In genomic region chr6:43159502-43159901, GRCm38 (mm10) we compare ENCODE assay signal across 33 mouse cellular contexts. TPM values are rescaled to one million over a fixed set of nuclear protein-coding genes. Genes with fewer than 3 reads are reported as not detected.
DNase-seq lines count a peak whose midpoint lies in the region; ATAC-seq and TF ChIP-seq lines count a peak whose summit lies in the region.
"Had no signal": no experiment of that assay in that cellular context is flagged by ENCODE, and none has a peak within 500 bp of the region (broad histone marks: within the 10 kb centered on the region; RNA-seq: fewer than 3 reads in every experiment).

No protein-coding gene starts in this region.

- no peaks in the 10 kb centered on the region for H3K9me3 ChIP-seq in forebrain, embryonic 13.5 days (replicated peaks)
- H3K9me3 ChIP-seq in forebrain, embryonic 11.5 days (ENCODE audit: control insufficient read depth, low read length): no peaks in the 10 kb centered on the region
- no peaks in the 10 kb centered on the region for H3K9me3 ChIP-seq in midbrain, postnatal 0 days (ENCODE audit: low read length)
- H3K9me3 ChIP-seq in midbrain, embryonic 14.5 days (ENCODE audit: control insufficient read depth, low read length): no peaks in the 10 kb centered on the region
- H3K9me3 ChIP-seq in liver, embryonic 11.5 days (ENCODE audit: control insufficient read depth, low read length): no peaks in the 10 kb centered on the region
- H3K9me3 ChIP-seq: heart, embryonic 13.5 days; hindbrain, embryonic 13.5 days; megakaryocyte, embryonic 14.5 days; midbrain, embryonic 13.5 days; neural tube, embryonic 13.5 days; stomach, embryonic 15.5 days had no signal

- WGBS in forebrain, embryonic 13.5 days: 45% methylated on average over 1 of the region's 1 CpGs
- WGBS in forebrain, embryonic 11.5 days: 65% methylated on average over 1 of the region's 1 CpGs
- WGBS in midbrain, postnatal 0 days: 56% methylated on average over 1 of the region's 1 CpGs
- 85% methylated on average over 1 of the region's 1 CpGs for WGBS in midbrain, embryonic 14.5 days
- 58% methylated on average over 1 of the region's 1 CpGs for WGBS in liver, embryonic 11.5 days

- no peaks in the 10 kb centered on the region for H3K36me3 ChIP-seq in forebrain, embryonic 13.5 days (ENCODE audit: poor library complexity, severe bottlenecking)
- no peaks in the 10 kb centered on the region for H3K36me3 ChIP-seq in forebrain, embryonic 11.5 days (ENCODE audit: control insufficient read depth, insufficient read depth, low read length)
- H3K36me3 ChIP-seq in midbrain, postnatal 0 days (ENCODE audit: insufficient read depth, low read length): no peaks in the 10 kb centered on the region
- no peaks in the 10 kb centered on the region for H3K36me3 ChIP-seq in midbrain, embryonic 14.5 days (ENCODE audit: control insufficient read depth, insufficient read depth, low read length)
- no peaks in the 10 kb centered on the region for H3K36me3 ChIP-seq in liver, embryonic 11.5 days (ENCODE audit: control insufficient read depth, insufficient read depth, low read length)
- H3K36me3 ChIP-seq: heart, embryonic 13.5 days; hindbrain, embryonic 13.5 days; midbrain, embryonic 13.5 days; neural tube, embryonic 13.5 days; stomach, embryonic 15.5 days had no signal

- H3K4me1 ChIP-seq in forebrain, embryonic 13.5 days: no peaks in the 10 kb centered on the region
- H3K4me1 ChIP-seq in forebrain, embryonic 11.5 days (replicated peaks; ENCODE audit: control insufficient read depth, insufficient read depth, low read length): no peaks in the 10 kb centered on the region
- H3K4me1 ChIP-seq in midbrain, postnatal 0 days (ENCODE audit: insufficient read depth, low read length): no peaks in the 10 kb centered on the region
- no peaks in the 10 kb centered on the region for H3K4me1 ChIP-seq in midbrain, embryonic 14.5 days (ENCODE audit: control insufficient read depth, insufficient read depth, low read length)
- no peaks in the 10 kb centered on the region for H3K4me1 ChIP-seq in liver, embryonic 11.5 days (replicated peaks; ENCODE audit: control insufficient read depth, insufficient read depth, low read length)
- H3K4me1 ChIP-seq: heart, embryonic 13.5 days; hindbrain, embryonic 13.5 days; megakaryocyte, embryonic 14.5 days; midbrain, embryonic 13.5 days; neural tube, embryonic 13.5 days; stomach, embryonic 15.5 days had no signal

- H3K4me2 ChIP-seq in forebrain, embryonic 13.5 days: no peak overlapping the region
- H3K4me2 ChIP-seq in forebrain, embryonic 11.5 days (ENCODE audit: low read depth, low read length, severe bottlenecking): no peak overlapping the region
- H3K4me2 ChIP-seq in midbrain, postnatal 0 days (ENCODE audit: low read depth, low read length, poor library complexity, severe bottlenecking): no peak overlapping the region
- H3K4me2 ChIP-seq in midbrain, embryonic 14.5 days (ENCODE audit: low read length): no peak overlapping the region
- no peak overlapping the region for H3K4me2 ChIP-seq in liver, embryonic 11.5 days
- H3K4me2 ChIP-seq: heart, embryonic 13.5 days; hindbrain, embryonic 13.5 days; lung, embryonic 14.5 days; midbrain, embryonic 13.5 days; neural tube, embryonic 13.5 days; stomach, embryonic 15.5 days had no signal

- H3K27ac ChIP-seq in forebrain, embryonic 13.5 days: no peak overlapping the region
- no peak overlapping the region for H3K27ac ChIP-seq in forebrain, embryonic 11.5 days (ENCODE audit: low read depth, low read length)
- H3K27ac ChIP-seq in midbrain, postnatal 0 days (ENCODE audit: low read depth, low read length): no peak overlapping the region
- no peak overlapping the region for H3K27ac ChIP-seq in midbrain, embryonic 14.5 days (replicated peaks; ENCODE audit: low read depth, low read length)
- no peak overlapping the region for H3K27ac ChIP-seq in liver, embryonic 11.5 days (ENCODE audit: low read depth, low read length)
- H3K27ac ChIP-seq: heart, adult 2 months; heart, embryonic 13.5 days; hindbrain, embryonic 13.5 days; left cerebral cortex, adult 2 months; liver, embryonic 14.5 days; midbrain, embryonic 13.5 days; neural tube, embryonic 13.5 days; stomach, embryonic 15.5 days had no signal

- no peak overlapping the region for H3K9ac ChIP-seq in forebrain, embryonic 13.5 days
- H3K9ac ChIP-seq in forebrain, embryonic 11.5 days (ENCODE audit: low read length): no peak overlapping the region
- no peak overlapping the region for H3K9ac ChIP-seq in midbrain, postnatal 0 days (replicated peaks; ENCODE audit: low read length, poor library complexity, severe bottlenecking)
- H3K9ac ChIP-seq in midbrain, embryonic 14.5 days (replicated peaks; ENCODE audit: low read length): no peak overlapping the region
- H3K9ac ChIP-seq in liver, embryonic 11.5 days (ENCODE audit: low read depth, low read length): no peak overlapping the region
- H3K9ac ChIP-seq: heart, embryonic 13.5 days; hindbrain, embryonic 13.5 days; liver, embryonic 14.5 days; lung, embryonic 14.5 days; midbrain, embryonic 13.5 days; neural tube, embryonic 13.5 days; stomach, embryonic 15.5 days had no signal

- ATAC-seq in forebrain, embryonic 13.5 days: peak; percentile 41; the same call in 1 of the 2 replicates
- no peak for ATAC-seq in forebrain, embryonic 11.5 days (replicated peaks; ENCODE audit: low FRiP score)
- no peak for ATAC-seq in midbrain, postnatal 0 days (ENCODE audit: low FRiP score)
- ATAC-seq in midbrain, embryonic 14.5 days (ENCODE audit: low FRiP score, low TSS enrichment): no peak
- ATAC-seq in liver, embryonic 11.5 days (replicated peaks; ENCODE audit: low FRiP score): no peak
- ATAC-seq: midbrain, embryonic 13.5 days had no signal

- no peaks in the 10 kb centered on the region for H3K27me3 ChIP-seq in forebrain, embryonic 13.5 days
- H3K27me3 ChIP-seq in forebrain, embryonic 11.5 days (ENCODE audit: control insufficient read depth, insufficient read depth, low read length): no peaks in the 10 kb centered on the region
- H3K27me3 ChIP-seq in midbrain, postnatal 0 days (ENCODE audit: insufficient read depth, low read length): no peaks in the 10 kb centered on the region
- H3K27me3 ChIP-seq in midbrain, embryonic 14.5 days (ENCODE audit: control insufficient read depth, insufficient read depth, low read length): no peaks in the 10 kb centered on the region
- no peaks in the 10 kb centered on the region for H3K27me3 ChIP-seq in liver, embryonic 11.5 days (replicated peaks; ENCODE audit: control insufficient read depth, insufficient read depth, low read length)
- H3K27me3 ChIP-seq: heart, embryonic 13.5 days; hindbrain, embryonic 13.5 days; megakaryocyte, embryonic 14.5 days; midbrain, embryonic 13.5 days; neural tube, embryonic 13.5 days; stomach, embryonic 15.5 days had no signal

- no peak overlapping the region for H3K4me3 ChIP-seq in forebrain, embryonic 13.5 days
- no peak overlapping the region for H3K4me3 ChIP-seq in forebrain, embryonic 11.5 days (ENCODE audit: low read depth, low read length)
- no peak overlapping the region for H3K4me3 ChIP-seq in midbrain, postnatal 0 days (ENCODE audit: low read depth, low read length)
- H3K4me3 ChIP-seq in midbrain, embryonic 14.5 days (replicated peaks; ENCODE audit: low read depth, low read length): no peak overlapping the region
- H3K4me3 ChIP-seq in liver, embryonic 11.5 days (ENCODE audit: low read depth, low read length): no peak overlapping the region
- H3K4me3 ChIP-seq: heart, adult 2 months; heart, embryonic 13.5 days; hindbrain, embryonic 13.5 days; left cerebral cortex, adult 2 months; megakaryocyte, embryonic 14.5 days; midbrain, embryonic 13.5 days; myocyte; neural tube, embryonic 13.5 days; stomach, embryonic 15.5 days had no signal

- no peak for TF ChIP-seq CTCF in midbrain, postnatal 0 days (IDR thresholded peaks at IDR 0.05)

- DNase-seq in forebrain, embryonic 11.5 days (ENCODE audit: low spot score): no peak
- peak; percentile 31 for DNase-seq in midbrain, postnatal 0 days (ENCODE audit: low spot score)
- DNase-seq in midbrain, embryonic 14.5 days: no peak
- DNase-seq in cerebellum, adult 8-10 months: peak; percentile 27
- peak; percentile 9 to 44 for DNase-seq in cerebellum, postnatal 36 days
- DNase-seq in frontal cortex, postnatal 25 days (ENCODE audit: low spot score in 2 of 2): no peak
- DNase-seq in liver, embryonic 11.5 days (ENCODE audit: low spot score): no peak
- DNase-seq: adrenal gland, postnatal 36 days; gastrocnemius, postnatal 36 days; heart, adult 2 months; heart, postnatal 14 days; kidney, adult 8-10 months; kidney, postnatal 10 days; lung, embryonic 14.5 days; lung, postnatal 36 days; right cerebral cortex, adult 18-20 months; thymus, postnatal 4 days had no signal

RNA-seq across cellular contexts. Expression of gene Olfr437, which starts 3.6 kb away (rescaled TPM):
- not detected in 2 replicates for polyA plus RNA-seq in forebrain, embryonic 13.5 days (2015; fragmentation: Nextera tagmentation; extraction: Ambion mirVana)
- not detected in 2 replicates for polyA plus RNA-seq in forebrain, embryonic 11.5 days (2014; fragmentation: Nextera tagmentation; extraction: Ambion mirVana)
- not detected in 2 replicates for total RNA-seq in midbrain, postnatal 0 days (2014; rRNA removed)
- polyA plus RNA-seq in midbrain, postnatal 0 days (2015; fragmentation: Nextera tagmentation; extraction: Ambion mirVana): not detected in 2 replicates
- not detected in 2 replicates for polyA plus RNA-seq in midbrain, embryonic 14.5 days (2014; fragmentation: Nextera tagmentation; extraction: Ambion mirVana)
- polyA plus RNA-seq in liver, embryonic 11.5 days (2014; fragmentation: Nextera tagmentation; extraction: Ambion mirVana): not detected in 2 replicates
- total RNA-seq: adrenal gland, postnatal 36 days; gastrocnemius, adult 18-20 months; gastrocnemius, postnatal 36 days; heart, adult 2 months; heart, postnatal 14 days; layer of hippocampus, postnatal 10 days; left cerebral cortex, adult 2 months; left cerebral cortex, postnatal 36 days had no signal
- polyA plus RNA-seq: embryonic facial prominence, embryonic 11.5 days; heart, adult 2 months; heart, embryonic 13.5 days; hindbrain, embryonic 13.5 days; intestine, embryonic 14.5 days; limb, embryonic 14.5 days; liver, embryonic 14.5 days; lung, embryonic 14.5 days; midbrain, embryonic 13.5 days; myocyte; neural tube, embryonic 13.5 days; stomach, embryonic 15.5 days had no signal

RNA-seq across cellular contexts. Expression of gene Olfr13, which starts 12.4 kb away (rescaled TPM):
- not detected in 2 replicates for polyA plus RNA-seq in forebrain, embryonic 13.5 days (2015; fragmentation: Nextera tagmentation; extraction: Ambion mirVana)
- polyA plus RNA-seq in forebrain, embryonic 11.5 days (2014; fragmentation: Nextera tagmentation; extraction: Ambion mirVana): not detected in 2 replicates
- not detected in 2 replicates for total RNA-seq in midbrain, postnatal 0 days (2014; rRNA removed)
- 0.05 and 0.10 TPM in 2 replicates for polyA plus RNA-seq in midbrain, postnatal 0 days (2015; fragmentation: Nextera tagmentation; extraction: Ambion mirVana)
- polyA plus RNA-seq in midbrain, embryonic 14.5 days (2014; fragmentation: Nextera tagmentation; extraction: Ambion mirVana): not detected in 2 replicates
- not detected in 2 replicates for polyA plus RNA-seq in liver, embryonic 11.5 days (2014; fragmentation: Nextera tagmentation; extraction: Ambion mirVana)
- total RNA-seq: adrenal gland, postnatal 36 days; gastrocnemius, adult 18-20 months; gastrocnemius, postnatal 36 days; heart, adult 2 months; heart, postnatal 14 days; layer of hippocampus, postnatal 10 days; left cerebral cortex, adult 2 months; left cerebral cortex, postnatal 36 days had no signal
- polyA plus RNA-seq: embryonic facial prominence, embryonic 11.5 days; heart, adult 2 months; heart, embryonic 13.5 days; hindbrain, embryonic 13.5 days; intestine, embryonic 14.5 days; limb, embryonic 14.5 days; liver, embryonic 14.5 days; lung, embryonic 14.5 days; midbrain, embryonic 13.5 days; myocyte; neural tube, embryonic 13.5 days; stomach, embryonic 15.5 days had no signal

RNA-seq across cellular contexts. Expression of gene Olfr237-ps1, which starts 13.1 kb away (rescaled TPM):
- polyA plus RNA-seq in forebrain, embryonic 13.5 days (2015; fragmentation: Nextera tagmentation; extraction: Ambion mirVana): not detected in 2 replicates
- not detected in 2 replicates for polyA plus RNA-seq in forebrain, embryonic 11.5 days (2014; fragmentation: Nextera tagmentation; extraction: Ambion mirVana)
- not detected in 2 replicates for total RNA-seq in midbrain, postnatal 0 days (2014; rRNA removed)
- 0.04 and 0.15 TPM in 2 replicates for polyA plus RNA-seq in midbrain, postnatal 0 days (2015; fragmentation: Nextera tagmentation; extraction: Ambion mirVana)
- polyA plus RNA-seq in midbrain, embryonic 14.5 days (2014; fragmentation: Nextera tagmentation; extraction: Ambion mirVana): 0.05 TPM in 1 of 2 replicates, not detected in the other
- polyA plus RNA-seq in liver, embryonic 11.5 days (2014; fragmentation: Nextera tagmentation; extraction: Ambion mirVana): not detected in 2 replicates
- total RNA-seq: adrenal gland, postnatal 36 days; gastrocnemius, adult 18-20 months; gastrocnemius, postnatal 36 days; heart, adult 2 months; heart, postnatal 14 days; layer of hippocampus, postnatal 10 days; left cerebral cortex, adult 2 months; left cerebral cortex, postnatal 36 days had no signal
- polyA plus RNA-seq: embryonic facial prominence, embryonic 11.5 days; heart, adult 2 months; heart, embryonic 13.5 days; hindbrain, embryonic 13.5 days; intestine, embryonic 14.5 days; limb, embryonic 14.5 days; liver, embryonic 14.5 days; lung, embryonic 14.5 days; midbrain, embryonic 13.5 days; myocyte; neural tube, embryonic 13.5 days; stomach, embryonic 15.5 days had no signal

RNA-seq across cellular contexts. Expression of gene Olfr435, which starts 37.4 kb away (rescaled TPM):
- polyA plus RNA-seq in forebrain, embryonic 13.5 days (2015; fragmentation: Nextera tagmentation; extraction: Ambion mirVana): not detected in 2 replicates
- polyA plus RNA-seq in forebrain, embryonic 11.5 days (2014; fragmentation: Nextera tagmentation; extraction: Ambion mirVana): not detected in 2 replicates
- not detected in 2 replicates for total RNA-seq in midbrain, postnatal 0 days (2014; rRNA removed)
- not detected in 2 replicates for polyA plus RNA-seq in midbrain, postnatal 0 days (2015; fragmentation: Nextera tagmentation; extraction: Ambion mirVana)
- not detected in 2 replicates for polyA plus RNA-seq in midbrain, embryonic 14.5 days (2014; fragmentation: Nextera tagmentation; extraction: Ambion mirVana)
- not detected in 2 replicates for polyA plus RNA-seq in liver, embryonic 11.5 days (2014; fragmentation: Nextera tagmentation; extraction: Ambion mirVana)
- total RNA-seq: adrenal gland, postnatal 36 days; gastrocnemius, adult 18-20 months; gastrocnemius, postnatal 36 days; heart, adult 2 months; heart, postnatal 14 days; layer of hippocampus, postnatal 10 days; left cerebral cortex, adult 2 months; left cerebral cortex, postnatal 36 days had no signal
- polyA plus RNA-seq: embryonic facial prominence, embryonic 11.5 days; heart, adult 2 months; heart, embryonic 13.5 days; hindbrain, embryonic 13.5 days; intestine, embryonic 14.5 days; limb, embryonic 14.5 days; liver, embryonic 14.5 days; lung, embryonic 14.5 days; midbrain, embryonic 13.5 days; myocyte; neural tube, embryonic 13.5 days; stomach, embryonic 15.5 days had no signal

RNA-seq across cellular contexts. Expression of gene Olfr434, which starts 53.3 kb away (rescaled TPM):
- not detected in 2 replicates for polyA plus RNA-seq in forebrain, embryonic 13.5 days (2015; fragmentation: Nextera tagmentation; extraction: Ambion mirVana)
- not detected in 2 replicates for polyA plus RNA-seq in forebrain, embryonic 11.5 days (2014; fragmentation: Nextera tagmentation; extraction: Ambion mirVana)
- not detected in 2 replicates for total RNA-seq in midbrain, postnatal 0 days (2014; rRNA removed)
- not detected in 2 replicates for polyA plus RNA-seq in midbrain, postnatal 0 days (2015; fragmentation: Nextera tagmentation; extraction: Ambion mirVana)
- polyA plus RNA-seq in midbrain, embryonic 14.5 days (2014; fragmentation: Nextera tagmentation; extraction: Ambion mirVana): not detected in 2 replicates
- not detected in 2 replicates for polyA plus RNA-seq in liver, embryonic 11.5 days (2014; fragmentation: Nextera tagmentation; extraction: Ambion mirVana)
- total RNA-seq: adrenal gland, postnatal 36 days; gastrocnemius, adult 18-20 months; gastrocnemius, postnatal 36 days; heart, adult 2 months; heart, postnatal 14 days; layer of hippocampus, postnatal 10 days; left cerebral cortex, adult 2 months; left cerebral cortex, postnatal 36 days had no signal
- polyA plus RNA-seq: embryonic facial prominence, embryonic 11.5 days; heart, adult 2 months; heart, embryonic 13.5 days; hindbrain, embryonic 13.5 days; intestine, embryonic 14.5 days; limb, embryonic 14.5 days; liver, embryonic 14.5 days; lung, embryonic 14.5 days; midbrain, embryonic 13.5 days; myocyte; neural tube, embryonic 13.5 days; stomach, embryonic 15.5 days had no signal

Comparison
In these comparisons a context has a peak if more than half of its experiments do, and no peak if none do; other contexts are left out.
1. DNase-seq: peak in midbrain, postnatal 0 days (single experiment), cerebellum, adult 8-10 months (single experiment) and cerebellum, postnatal 36 days (2 of 2); none in forebrain, embryonic 11.5 days (single experiment), midbrain, embryonic 14.5 days (single experiment), frontal cortex, postnatal 25 days (0 of 2) and liver, embryonic 11.5 days (single experiment).